Mouse (Mus musculus): ENCODE results near the gene Hist1h3a. TPM values are rescaled to one million over a fixed set of nuclear protein-coding genes. Genes with fewer than 3 reads are reported as not detected.

Hist1h3a gene
- polyA plus RNA-seq, 1 experiment from 2014 or later, result 3.6 TPM

GRCm38 (mm10) chr13:23764324-23765171, 2.4 kb upstream of the Hist1h3a start:
- Histone ChIP-seq H3K27me3 (replicated peaks) (no peaks in the 10 kb centered on the region), H3K36me3 (no peaks in the 10 kb centered on the region), H3K4me1 (peaks cover 20% of the 10 kb centered on the region), H3K4me2 (replicated peaks) (peak overlapping the region; percentile 83), H3K9me3 (no peaks in the 10 kb centered on the region), H3K27ac (peak overlapping the region; percentile 79; the same call in 1 of the 2 replicates), H3K9ac (peak overlapping the region; percentile 73; the same call in 1 of the 2 replicates), H3K4me3 (peak overlapping the region; percentile 53)
- WGBS, result 32% methylated on average over 12 of the region's 12 CpGs
- ATAC-seq (ENCODE audit: low FRiP score, low read depth), result no peak

GRCm38 (mm10) chr13:23763586-23764323, 1.6 kb upstream of the Hist1h3a start, which contains the start of gene Hist1h1a:
TSS of gene Hist1h1a (plus strand) at chr13:23763666.
- Histone ChIP-seq H3K9me3 (no peaks in the 10 kb centered on the region), H3K36me3 (no peaks in the 10 kb centered on the region), H3K4me3 (peak within 1 kb of the TSS; percentile 53), H3K4me1 (peaks cover 20% of the 10 kb centered on the region), H3K27me3 (replicated peaks) (no peaks in the 10 kb centered on the region), H3K27ac (peak within 1 kb of the TSS; percentile 79), H3K4me2 (replicated peaks) (peak within 1 kb of the TSS; percentile 83), H3K9ac (peak within 1 kb of the TSS; percentile 73)
- WGBS, result 4% methylated on average over 34 of the region's 34 CpGs
- peak; percentile 69 for ATAC-seq (ENCODE audit: low FRiP score, low read depth)

GRCm38 (mm10) chr13:23763242-23763585, 1.0 kb upstream of the Hist1h3a start:
- Histone ChIP-seq H3K4me3 (peak overlapping the region; percentile 24; the same call in 1 of the 2 replicates), H3K9me3 (no peaks in the 10 kb centered on the region), H3K4me1 (peaks cover 20% of the 10 kb centered on the region), H3K36me3 (no peaks in the 10 kb centered on the region), H3K4me2 (replicated peaks) (peak overlapping the region; percentile 83), H3K27ac (0 out of 2 replicates have a peak overlapping the region, but pooled peaks have one; percentile 17), H3K27me3 (replicated peaks) (no peaks in the 10 kb centered on the region), H3K9ac (no peak overlapping the region)
- no peak for ATAC-seq (ENCODE audit: low FRiP score, low read depth)
- 1% methylated on average over 10 of the region's 10 CpGs for WGBS

GRCm38 (mm10) chr13:23760972-23761864, 968 bp downstream of the Hist1h3a start, which contains the start of gene Hist1h4a:
TSS of gene Hist1h4a (minus strand) at chr13:23761230.
- Histone ChIP-seq H3K36me3 (no peaks in the 10 kb centered on the region), H3K9ac (peak within 1 kb of the TSS; percentile 51), H3K4me1 (peaks cover 23% of the 10 kb centered on the region), H3K27me3 (replicated peaks) (no peaks in the 10 kb centered on the region), H3K4me2 (replicated peaks) (peak within 1 kb of the TSS; percentile 83), H3K4me3 (peak within 1 kb of the TSS; percentile 39), H3K27ac (peak within 1 kb of the TSS; percentile 50), H3K9me3 (no peaks in the 10 kb centered on the region)
- under 1% methylated on average over 67 of the region's 72 CpGs for WGBS
- ATAC-seq (ENCODE audit: low FRiP score, low read depth), result peak; percentile 70

- WGBS, result 1% methylated on average over 26 of the region's 27 CpGs
- Histone ChIP-seq H3K4me3 (peak overlapping the region; percentile 39), H3K4me1 (peaks cover 23% of the 10 kb centered on the region), H3K36me3 (no peaks in the 10 kb centered on the region), H3K9ac (peak overlapping the region; percentile 48), H3K9me3 (no peaks in the 10 kb centered on the region), H3K27ac (peak overlapping the region; percentile 50; the same call in 1 of the 2 replicates), H3K4me2 (replicated peaks) (peak overlapping the region; percentile 83), H3K27me3 (replicated peaks) (no peaks in the 10 kb centered on the region)
- ATAC-seq (ENCODE audit: low FRiP score, low read depth), result peak; percentile 13
Observed at GRCm38 (mm10) chr13:23760240-23760971, 1.8 kb downstream of the Hist1h3a start.

GRCm38 (mm10) chr13:23759916-23760239, 2.3 kb downstream of the Hist1h3a start:
- no peak for ATAC-seq (ENCODE audit: low FRiP score, low read depth)
- Histone ChIP-seq H3K4me3 (no peak overlapping the region), H3K27ac (0 out of 2 replicates have a peak overlapping the region, but pooled peaks have one; percentile 46), H3K9ac (peak overlapping the region; percentile 48; the same call in 1 of the 2 replicates), H3K9me3 (no peaks in the 10 kb centered on the region), H3K36me3 (no peaks in the 10 kb centered on the region), H3K4me2 (replicated peaks) (peak overlapping the region; percentile 83), H3K27me3 (replicated peaks) (no peaks in the 10 kb centered on the region), H3K4me1 (peaks cover 23% of the 10 kb centered on the region)
- WGBS, result 69% methylated on average over 1 of the region's 1 CpGs

- no peaks in the 10 kb centered on the region for H3K27me3 ChIP-seq (replicated peaks)
- no peak for ATAC-seq (ENCODE audit: low FRiP score, low read depth)
- no peaks in the 10 kb centered on the region for H3K9me3 ChIP-seq
- no peak overlapping the region for H3K4me3 ChIP-seq
- no peak overlapping the region for H3K27ac ChIP-seq
- no peak overlapping the region for H3K9ac ChIP-seq
- H3K36me3 ChIP-seq, result no peaks in the 10 kb centered on the region
- 38% methylated on average over 3 of the region's 3 CpGs for WGBS
- no peak overlapping the region for H3K4me2 ChIP-seq (replicated peaks)
- peaks cover 21% of the 10 kb centered on the region for H3K4me1 ChIP-seq
Observed at GRCm38 (mm10) chr13:23759251-23759771, 2.9 kb downstream of the Hist1h3a start.

- Histone ChIP-seq H3K4me3 (no peak overlapping the region), H3K4me2 (replicated peaks) (no peak overlapping the region; the same call in 1 of the 2 replicates), H3K4me1 (peaks cover 9% of the 10 kb centered on the region; the same call in 1 of the 2 replicates), H3K36me3 (no peaks in the 10 kb centered on the region), H3K27me3 (replicated peaks) (no peaks in the 10 kb centered on the region), H3K9me3 (no peaks in the 10 kb centered on the region), H3K27ac (no peak overlapping the region), H3K9ac (no peak overlapping the region)
- whole genome bisulfite sequencing, result 45% methylated on average over 3 of the region's 3 CpGs
- ATAC-seq (ENCODE audit: low FRiP score, low read depth), result no peak
Observed at GRCm38 (mm10) chr13:23757921-23758320, 4.3 kb downstream of the Hist1h3a start.

- H3K4me2 ChIP-seq (replicated peaks), result peak overlapping the region; percentile 62
- H3K27me3 ChIP-seq (replicated peaks), result no peaks in the 10 kb centered on the region
- peak overlapping the region; percentile 44 for H3K9ac ChIP-seq
- peak overlapping the region; percentile 28 for H3K4me3 ChIP-seq
- H3K27ac ChIP-seq, result peak overlapping the region; percentile 46; the same call in 1 of the 2 replicates
- no peaks in the 10 kb centered on the region for H3K9me3 ChIP-seq
- H3K36me3 ChIP-seq, result no peaks in the 10 kb centered on the region
- no peak for ATAC-seq (ENCODE audit: low FRiP score, low read depth)
- 2% methylated on average over 21 of the region's 23 CpGs for WGBS
- H3K4me1 ChIP-seq, result peaks cover 9% of the 10 kb centered on the region; the same call in 1 of the 2 replicates
Observed at GRCm38 (mm10) chr13:23757211-23757773, 4.9 kb downstream of the Hist1h3a start.

- peak within 1 kb of the TSS; percentile 44 for H3K9ac ChIP-seq
- H3K36me3 ChIP-seq, result no peaks in the 10 kb centered on the region
- H3K4me1 ChIP-seq, result peaks cover 9% of the 10 kb centered on the region; the same call in 1 of the 2 replicates
- no peaks in the 10 kb centered on the region for H3K9me3 ChIP-seq
- H3K4me3 ChIP-seq, result peak within 1 kb of the TSS; percentile 28
- peak; percentile 64 for ATAC-seq (ENCODE audit: low FRiP score, low read depth)
- H3K27ac ChIP-seq, result peak within 1 kb of the TSS; percentile 46; the same call in 1 of the 2 replicates
- H3K27me3 ChIP-seq (replicated peaks), result no peaks in the 10 kb centered on the region
- peak within 1 kb of the TSS; percentile 62 for H3K4me2 ChIP-seq (replicated peaks)
- WGBS, result under 1% methylated on average over 20 of the region's 22 CpGs
Observed at GRCm38 (mm10) chr13:23756790-23757189, 5.4 kb downstream of the Hist1h3a start, which contains the start of gene Hist1h4b. TSS of gene Hist1h4b (plus strand) at chr13:23757013.

Measured in neural tube, embryonic 12.5 days (tissue).